Mouse (Mus musculus) ovary, postnatal 14 days (tissue): ENCODE results near the gene Tas2r105.

ENCODE experiments used
- DNase-seq: peaks from one replicate; pipeline ENCODE4 v3.0.0; 2022; ENCODE audit warnings: low spot score

Gene Tas2r105

DNA sequence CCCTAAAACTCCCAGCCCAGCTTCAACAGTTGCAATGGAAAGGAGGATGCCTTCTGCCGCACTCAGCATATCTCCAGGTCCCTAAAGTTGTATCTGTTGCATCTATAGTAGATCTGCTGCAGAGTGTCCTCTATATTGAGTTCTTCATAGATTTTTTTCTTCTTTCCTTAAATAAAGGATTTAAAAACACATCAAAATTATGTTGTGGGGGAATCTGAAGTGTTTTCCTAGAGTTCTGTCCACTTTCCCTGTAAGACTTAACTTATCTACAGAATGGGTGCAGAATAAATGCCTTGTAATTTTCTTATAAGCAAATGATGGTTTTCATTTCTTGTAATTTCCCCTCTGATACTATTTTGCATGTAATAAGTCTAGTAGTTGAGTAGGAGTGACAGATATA, at the start of gene Tas2r105:
Tas2r105 (minus strand) TSS at position 101 of the 400 bp plus-strand sequence.
- no peak for DNase-seq

- no peak for DNase-seq
Observed at GRCm38 (mm10) chr6:131712803-131713202, 25.5 kb upstream of the Tas2r105 start.

GRCm38 (mm10) chr6:131689963-131690362, 2.7 kb upstream of the Tas2r105 start, which contains the start of gene Tas2r114:
Gene Tas2r114 (minus strand): TSS chr6:131690063.
- DNase-seq = no peak

- DNase-seq = no peak
Observed at GRCm38 (mm10) chr6:131685644-131686043, 1.7 kb downstream of the Tas2r105 start, which contains the start of gene Tas2r104. Gene Tas2r104 (minus strand): TSS chr6:131685744.

- no peak for DNase-seq
Observed at GRCm38 (mm10) chr6:131678786-131679185, 8.5 kb downstream of the Tas2r105 start, which contains the start of gene Tas2r106. Gene Tas2r106 (minus strand): TSS chr6:131678886.

- no peak for DNase-seq
Observed at GRCm38 (mm10) chr6:131660049-131660448, 27.2 kb downstream of the Tas2r105 start, which contains the start of gene Tas2r107. Gene Tas2r107 (minus strand): TSS chr6:131660149.
